Mouse (Mus musculus): ENCODE measurements around the gene Col25a1. TPM values are rescaled to one million over a fixed set of nuclear protein-coding genes. Genes with fewer than 3 reads are reported as not detected.

Col25a1 gene
- polyA plus RNA-seq, 1 experiment from 2014 or later = 4.2 TPM

GRCm38 (mm10) chr3:130579501-130579900 lies 448.2 kb downstream of the Col25a1 start:
- Histone ChIP-seq H3K27me3 (replicated peaks) (no peaks in the 10 kb centered on the region), H3K9ac (no peak overlapping the region), H3K4me2 (no peak overlapping the region), H3K9me3 (replicated peaks) (no peaks in the 10 kb centered on the region), H3K4me3 (no peak overlapping the region), H3K4me1 (no peaks in the 10 kb centered on the region), H3K27ac (no peak overlapping the region), H3K36me3 (no peaks in the 10 kb centered on the region)
- no peak for ATAC-seq
- 69% methylated on average over 17 of the region's 17 CpGs for WGBS (ENCODE audit: insufficient replicate concordance)

- WGBS (ENCODE audit: insufficient replicate concordance) = 68% methylated on average over 2 of the region's 2 CpGs
- Histone ChIP-seq H3K9ac (no peak overlapping the region), H3K36me3 (no peaks in the 10 kb centered on the region), H3K4me1 (no peaks in the 10 kb centered on the region), H3K9me3 (replicated peaks) (no peaks in the 10 kb centered on the region), H3K27ac (no peak overlapping the region), H3K27me3 (replicated peaks) (no peaks in the 10 kb centered on the region), H3K4me3 (no peak overlapping the region), H3K4me2 (no peak overlapping the region)
- ATAC-seq = no peak
These were observed 450.3 kb downstream of the Col25a1 start for GRCm38 (mm10) chr3:130581577-130581976.

GRCm38 (mm10) chr3:130582903-130583664 lies 451.8 kb downstream of the Col25a1 start:
- Histone ChIP-seq H3K36me3 (no peaks in the 10 kb centered on the region), H3K27ac (no peak overlapping the region), H3K9me3 (replicated peaks) (no peaks in the 10 kb centered on the region), H3K27me3 (replicated peaks) (no peaks in the 10 kb centered on the region), H3K4me3 (no peak overlapping the region), H3K9ac (no peak overlapping the region), H3K4me1 (no peaks in the 10 kb centered on the region), H3K4me2 (no peak overlapping the region)
- no peak; the same call in 1 of the 2 replicates for ATAC-seq
- WGBS (ENCODE audit: insufficient replicate concordance) = 70% methylated on average over 13 of the region's 13 CpGs

- WGBS (ENCODE audit: insufficient replicate concordance) = 70% methylated on average over 7 of the region's 7 CpGs
- H3K4me1 ChIP-seq = no peaks in the 10 kb centered on the region
- no peak overlapping the region for H3K27ac ChIP-seq
- H3K9me3 ChIP-seq (replicated peaks) = no peaks in the 10 kb centered on the region
- H3K4me2 ChIP-seq = no peak overlapping the region
- H3K27me3 ChIP-seq (replicated peaks) = no peaks in the 10 kb centered on the region
- no peak overlapping the region for H3K9ac ChIP-seq
- no peaks in the 10 kb centered on the region for H3K36me3 ChIP-seq
- no peak for ATAC-seq
- no peak overlapping the region for H3K4me3 ChIP-seq
These were observed 452.7 kb downstream of the Col25a1 start for GRCm38 (mm10) chr3:130584007-130584406.

- no peak overlapping the region for H3K4me3 ChIP-seq
- no peak overlapping the region for H3K9ac ChIP-seq
- no peaks in the 10 kb centered on the region for H3K9me3 ChIP-seq (replicated peaks)
- no peaks in the 10 kb centered on the region for H3K27me3 ChIP-seq (replicated peaks)
- H3K4me1 ChIP-seq = no peaks in the 10 kb centered on the region
- 0 out of 2 replicates have a peak, but pooled peaks have one; percentile 32 for ATAC-seq
- WGBS (ENCODE audit: insufficient replicate concordance) = 39% methylated on average over 8 of the region's 8 CpGs
- H3K36me3 ChIP-seq = no peaks in the 10 kb centered on the region
- H3K4me2 ChIP-seq = no peak overlapping the region
- no peak overlapping the region for H3K27ac ChIP-seq
These were observed 463.7 kb downstream of the Col25a1 start for GRCm38 (mm10) chr3:130595050-130595449.

GRCm38 (mm10) chr3:130601491-130601890 lies 470.2 kb downstream of the Col25a1 start:
- ATAC-seq = no peak

GRCm38 (mm10) chr3:130607924-130608323 lies 476.6 kb downstream of the Col25a1 start:
- Histone ChIP-seq H3K9ac (no peak overlapping the region), H3K4me2 (no peak overlapping the region), H3K27ac (no peak overlapping the region), H3K4me1 (no peaks in the 10 kb centered on the region), H3K9me3 (replicated peaks) (no peaks in the 10 kb centered on the region), H3K4me3 (no peak overlapping the region), H3K27me3 (replicated peaks) (no peaks in the 10 kb centered on the region), H3K36me3 (no peaks in the 10 kb centered on the region)
- WGBS (ENCODE audit: insufficient replicate concordance) = 65% methylated on average over 2 of the region's 2 CpGs
- ATAC-seq = no peak

More at GRCm38 (mm10) chr3:130601491-130601890, 470.2 kb downstream of the Col25a1 start:
- no peak overlapping the region for H3K9ac ChIP-seq
- no peaks in the 10 kb centered on the region for H3K4me1 ChIP-seq
- 58% methylated on average over 10 of the region's 10 CpGs for WGBS (ENCODE audit: insufficient replicate concordance)
- no peaks in the 10 kb centered on the region for H3K9me3 ChIP-seq (replicated peaks)
- no peaks in the 10 kb centered on the region for H3K36me3 ChIP-seq
- H3K4me3 ChIP-seq = no peak overlapping the region
- H3K27ac ChIP-seq = no peak overlapping the region
- no peak overlapping the region for H3K4me2 ChIP-seq
- H3K27me3 ChIP-seq (replicated peaks) = no peaks in the 10 kb centered on the region

- Histone ChIP-seq H3K9me3 (replicated peaks) (no peaks in the 10 kb centered on the region), H3K27ac (no peak overlapping the region), H3K9ac (no peak overlapping the region), H3K27me3 (replicated peaks) (peaks cover 26% of the 10 kb centered on the region), H3K4me3 (no peak overlapping the region), H3K4me1 (no peaks in the 10 kb centered on the region), H3K4me2 (no peak overlapping the region), H3K36me3 (no peaks in the 10 kb centered on the region)
- no peak for ATAC-seq
- WGBS (ENCODE audit: insufficient replicate concordance) = 69% methylated on average over 9 of the region's 9 CpGs
These were observed 483.1 kb downstream of the Col25a1 start for GRCm38 (mm10) chr3:130614444-130614843.

GRCm38 (mm10) chr3:130615625-130616024 lies 484.3 kb downstream of the Col25a1 start:
- Histone ChIP-seq H3K4me2 (no peak overlapping the region), H3K27ac (no peak overlapping the region), H3K9ac (no peak overlapping the region), H3K4me1 (no peaks in the 10 kb centered on the region), H3K9me3 (replicated peaks) (no peaks in the 10 kb centered on the region), H3K36me3 (no peaks in the 10 kb centered on the region), H3K4me3 (no peak overlapping the region), H3K27me3 (replicated peaks) (peaks cover 26% of the 10 kb centered on the region)
- 50% methylated on average over 8 of the region's 8 CpGs for WGBS (ENCODE audit: insufficient replicate concordance)
- no peak for ATAC-seq

GRCm38 (mm10) chr3:130617439-130617898 lies 486.2 kb downstream of the Col25a1 start, which contains the start of gene Etnppl:
Gene Etnppl, plus strand, starts transcription at chr3:130617448.
- Histone ChIP-seq H3K9ac (no peak within 1 kb of the TSS), H3K27me3 (replicated peaks) (peaks cover 26% of the 10 kb centered on the region), H3K4me1 (no peaks in the 10 kb centered on the region), H3K4me2 (peak within 1 kb of the TSS; percentile 29), H3K27ac (no peak within 1 kb of the TSS), H3K9me3 (replicated peaks) (no peaks in the 10 kb centered on the region), H3K4me3 (no peak within 1 kb of the TSS), H3K36me3 (no peaks in the 10 kb centered on the region)
- no peak for ATAC-seq
- WGBS (ENCODE audit: insufficient replicate concordance) = 8% methylated on average over 10 of the region's 10 CpGs

GRCm38 (mm10) chr3:130620517-130621146 lies 489.3 kb downstream of the Col25a1 start:
- ATAC-seq = no peak
- Histone ChIP-seq H3K4me1 (no peaks in the 10 kb centered on the region), H3K9ac (no peak overlapping the region), H3K9me3 (replicated peaks) (no peaks in the 10 kb centered on the region), H3K4me2 (no peak overlapping the region), H3K36me3 (no peaks in the 10 kb centered on the region), H3K4me3 (no peak overlapping the region), H3K27ac (no peak overlapping the region), H3K27me3 (replicated peaks) (peaks cover 26% of the 10 kb centered on the region)
- WGBS (ENCODE audit: insufficient replicate concordance) = 63% methylated on average over 12 of the region's 12 CpGs

- Histone ChIP-seq H3K27ac (no peak overlapping the region), H3K27me3 (replicated peaks) (no peaks in the 10 kb centered on the region), H3K4me1 (no peaks in the 10 kb centered on the region), H3K36me3 (no peaks in the 10 kb centered on the region), H3K9ac (no peak overlapping the region), H3K9me3 (replicated peaks) (0 out of 2 replicates have a peak, but pooled peaks cover 4% of the 10 kb centered on the region), H3K4me3 (no peak overlapping the region), H3K4me2 (no peak overlapping the region)
- 70% methylated on average over 5 of the region's 5 CpGs for WGBS (ENCODE audit: insufficient replicate concordance)
- no peak for ATAC-seq
These were observed 497.1 kb downstream of the Col25a1 start for GRCm38 (mm10) chr3:130628358-130628757.

All from liver, embryonic 12.5 days (tissue).